Mouse (Mus musculus): ENCODE results near the gene Snap29. TPM values are rescaled to one million over a fixed set of nuclear protein-coding genes. Genes with fewer than 3 reads are reported as not detected.

Snap29 gene
- polyA plus RNA-seq, 1 experiment, result 7.3 TPM

DNA sequence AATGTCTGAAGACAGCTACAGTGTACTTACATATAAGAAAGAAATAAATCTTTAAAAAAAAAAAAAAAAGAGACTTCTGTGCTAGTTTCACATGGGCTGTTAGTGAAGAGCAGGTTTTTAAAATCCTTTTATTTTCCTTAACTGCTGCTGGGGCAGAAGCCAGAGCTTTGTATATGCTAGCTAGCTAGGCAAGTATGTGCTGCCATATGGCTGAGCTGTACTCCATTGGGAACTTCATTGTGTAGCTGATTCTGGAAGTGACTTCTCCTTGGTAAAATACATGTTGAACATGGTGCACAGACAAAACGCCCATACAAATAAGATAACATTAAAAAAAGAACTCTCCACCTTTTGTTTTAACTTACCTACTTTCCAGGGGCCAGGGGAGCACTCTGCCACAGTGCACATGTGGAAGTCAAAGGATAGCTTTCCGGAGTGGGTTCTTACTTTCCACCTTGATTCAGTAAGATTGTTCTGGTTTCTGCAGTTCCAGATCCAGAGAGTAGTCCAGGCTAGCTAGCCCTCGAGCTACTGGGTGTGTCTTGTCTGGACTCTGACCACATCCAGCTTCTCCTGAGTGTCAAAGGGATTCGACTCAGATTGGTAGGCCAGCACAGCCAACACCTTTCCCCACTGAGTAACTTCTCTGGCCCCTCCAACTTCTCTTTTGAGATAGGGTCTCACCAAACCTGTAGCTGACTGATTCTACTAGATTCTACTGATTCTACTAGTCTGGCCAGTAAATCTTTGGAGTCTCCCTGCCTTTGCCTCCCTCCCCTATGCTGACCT is 61.3 kb downstream of the Snap29 start:
- no peaks in the 10 kb centered on the region; the same call in 1 of the 2 replicates for H3K4me1 ChIP-seq (ENCODE audit: control insufficient read depth, insufficient read depth, low read length)
- H3K4me3 ChIP-seq (replicated peaks; ENCODE audit: extremely low read depth, low read depth, low read length), result no peak overlapping the region
- 60% methylated on average over 4 of the region's 4 CpGs for WGBS
- DNase-seq, result no peak
- TF ChIP-seq POLR2A (IDR thresholded peaks at IDR 0.05; ENCODE audit: borderline replicate concordance, extremely low read depth, low read depth, low read length) (no peak), CTCF (IDR thresholded peaks at IDR 0.05; ENCODE audit: insufficient read depth, low read length) (no peak)

DNA sequence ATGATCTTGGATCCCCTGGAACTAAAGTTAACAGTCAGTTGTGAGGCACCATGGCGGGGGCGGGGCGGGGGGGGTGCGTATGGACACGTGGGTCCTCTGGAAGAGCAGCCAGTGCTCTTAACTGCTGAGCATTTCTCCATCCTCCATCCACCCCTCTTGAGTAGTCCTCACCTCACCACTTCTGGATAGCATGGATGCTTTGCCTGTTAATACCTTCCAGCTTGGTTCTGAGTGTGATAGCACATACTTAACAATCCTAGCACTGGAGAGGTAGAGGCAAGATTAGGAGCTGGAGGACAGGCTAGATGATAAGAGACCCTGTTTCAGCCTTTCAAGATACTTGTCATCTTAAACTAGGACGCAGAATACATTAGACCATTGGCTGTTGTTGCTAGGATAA is 66.7 kb downstream of the Snap29 start:
- peaks cover 2% of the 10 kb centered on the region; the same call in 1 of the 2 replicates for H3K4me1 ChIP-seq (ENCODE audit: control insufficient read depth, insufficient read depth, low read length)
- H3K4me3 ChIP-seq (replicated peaks; ENCODE audit: extremely low read depth, low read depth, low read length), result no peak overlapping the region
- WGBS, result 73% methylated on average over 6 of the region's 6 CpGs
- TF ChIP-seq POLR2A (IDR thresholded peaks at IDR 0.05; ENCODE audit: borderline replicate concordance, extremely low read depth, low read depth, low read length), result no peak
- no peak for TF ChIP-seq CTCF (IDR thresholded peaks at IDR 0.05; ENCODE audit: insufficient read depth, low read length)
- no peak for DNase-seq

DNA sequence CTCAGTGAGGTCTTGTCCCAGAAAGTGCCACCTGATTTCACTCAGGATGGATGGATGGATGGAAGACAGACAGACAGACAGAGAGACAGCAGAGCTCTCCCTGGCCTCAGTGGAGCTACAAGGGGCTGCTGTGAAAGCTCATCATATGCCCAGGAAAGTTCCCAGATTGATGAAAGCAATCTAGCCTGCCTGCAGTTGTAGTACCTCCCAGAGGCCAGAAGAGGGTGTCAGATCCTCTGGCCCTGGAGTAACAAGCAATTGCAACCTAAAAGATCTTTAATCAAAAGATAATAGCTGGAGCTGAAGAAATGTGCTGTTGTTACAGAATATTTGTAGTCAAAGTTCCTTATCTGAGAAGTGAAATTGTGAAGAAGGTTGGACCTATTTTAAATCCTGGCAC is 68.3 kb downstream of the Snap29 start:
- Histone ChIP-seq H3K4me3 (replicated peaks; ENCODE audit: extremely low read depth, low read depth, low read length) (no peak overlapping the region), H3K4me1 (ENCODE audit: control insufficient read depth, insufficient read depth, low read length) (peaks cover 11% of the 10 kb centered on the region; the same call in 1 of the 2 replicates)
- TF ChIP-seq POLR2A (IDR thresholded peaks at IDR 0.05; ENCODE audit: borderline replicate concordance, extremely low read depth, low read depth, low read length) (no peak), CTCF (IDR thresholded peaks at IDR 0.05; ENCODE audit: insufficient read depth, low read length) (peak; percentile 68)
- DNase-seq, result no peak

DNA sequence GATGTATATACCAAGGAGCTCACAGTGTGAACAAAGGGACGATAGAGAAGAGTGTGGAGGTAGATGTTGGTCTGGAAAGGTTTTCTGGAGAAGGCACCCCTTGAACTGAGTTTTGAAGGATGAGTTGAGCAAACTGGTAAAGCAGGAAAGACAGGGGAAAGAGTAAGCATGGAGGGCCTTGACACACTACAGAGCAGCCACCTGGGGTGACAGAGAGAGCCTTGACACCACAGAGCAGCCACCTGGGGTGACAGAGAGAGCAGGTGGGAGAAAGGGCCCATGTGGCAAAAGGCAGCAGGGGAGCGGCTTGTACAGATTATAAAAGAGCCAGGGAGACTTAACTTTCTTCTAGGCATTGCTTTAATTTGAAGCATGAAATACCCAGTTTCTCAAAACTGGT is 69.0 kb downstream of the Snap29 start:
- TF ChIP-seq POLR2A (IDR thresholded peaks at IDR 0.05; ENCODE audit: borderline replicate concordance, extremely low read depth, low read depth, low read length), result no peak
- TF ChIP-seq CTCF (IDR thresholded peaks at IDR 0.05; ENCODE audit: insufficient read depth, low read length), result no peak
- whole genome bisulfite sequencing, result 75% methylated on average over 2 of the region's 2 CpGs

DNA sequence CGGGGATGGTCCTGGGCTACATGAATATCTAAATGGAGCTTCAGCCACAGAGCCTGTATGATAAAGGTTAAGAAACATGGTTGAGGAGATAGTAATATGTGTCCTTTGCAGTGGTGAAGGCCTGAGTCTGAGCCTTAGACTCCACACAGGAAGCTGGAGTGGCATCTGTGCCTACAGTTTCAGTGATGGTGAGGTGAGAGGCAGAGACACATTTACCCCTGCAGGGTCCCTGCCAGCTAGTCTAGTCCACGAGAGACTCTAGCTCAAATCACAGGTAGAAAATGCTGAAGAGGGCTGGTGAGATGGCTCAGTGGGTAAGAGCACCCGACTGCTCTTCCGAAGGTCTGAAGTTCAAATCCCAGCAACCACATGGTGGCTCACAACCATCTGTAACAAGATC is 69.5 kb downstream of the Snap29 start:
- Histone ChIP-seq H3K4me1 (ENCODE audit: control insufficient read depth, insufficient read depth, low read length) (peaks cover 11% of the 10 kb centered on the region; the same call in 1 of the 2 replicates), H3K4me3 (replicated peaks; ENCODE audit: extremely low read depth, low read depth, low read length) (no peak overlapping the region)
- DNase-seq, result no peak
- 87% methylated on average over 4 of the region's 4 CpGs for WGBS
- no peak for TF ChIP-seq CTCF (IDR thresholded peaks at IDR 0.05; ENCODE audit: insufficient read depth, low read length)

More for the DNA sequence above, 69.0 kb downstream of the Snap29 start:
- no peak overlapping the region for H3K4me3 ChIP-seq (replicated peaks; ENCODE audit: extremely low read depth, low read depth, low read length)
- no peak for DNase-seq
- H3K4me1 ChIP-seq (ENCODE audit: control insufficient read depth, insufficient read depth, low read length), result peaks cover 11% of the 10 kb centered on the region; the same call in 1 of the 2 replicates

DNA sequence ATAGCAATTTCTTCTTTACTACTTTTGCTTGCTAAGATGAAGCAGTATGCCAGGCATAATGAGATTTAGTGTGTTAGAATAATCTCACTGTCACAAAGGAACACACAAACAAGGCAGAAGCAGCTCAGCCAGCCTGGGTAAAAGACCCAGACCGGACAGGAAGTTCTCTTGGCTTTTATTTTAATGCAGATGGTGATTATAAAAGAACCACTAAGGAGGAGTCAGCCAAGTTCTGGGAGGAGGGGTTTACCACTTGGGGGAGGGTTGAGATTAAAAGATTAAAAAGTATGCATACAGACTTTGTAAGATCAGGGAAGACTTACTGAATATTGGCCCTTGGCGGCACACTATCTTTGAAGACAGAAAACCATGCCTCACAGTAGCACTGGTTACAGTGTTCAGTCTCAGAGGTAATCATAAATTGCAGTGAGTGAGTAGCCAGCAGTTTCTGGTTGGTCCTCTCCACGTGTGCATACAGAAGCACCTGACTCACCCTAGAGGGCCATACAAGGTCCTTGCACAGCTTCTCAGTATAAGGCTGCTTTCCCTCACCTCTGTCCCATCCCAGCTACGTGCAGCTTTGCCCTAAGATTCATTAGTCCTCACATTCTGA is 72.7 kb downstream of the Snap29 start:
- Histone ChIP-seq H3K4me1 (ENCODE audit: control insufficient read depth, insufficient read depth, low read length) (peaks cover 9% of the 10 kb centered on the region; the same call in 1 of the 2 replicates), H3K4me3 (replicated peaks; ENCODE audit: extremely low read depth, low read depth, low read length) (no peak overlapping the region)
- WGBS, result 45% methylated on average over 4 of the region's 4 CpGs
- TF ChIP-seq CTCF (IDR thresholded peaks at IDR 0.05; ENCODE audit: insufficient read depth, low read length) (no peak), POLR2A (IDR thresholded peaks at IDR 0.05; ENCODE audit: borderline replicate concordance, extremely low read depth, low read depth, low read length) (no peak)
- no peak for DNase-seq

Other genes with a start within 250 kb of the Snap29 start
- 40.4 and 51.2 TPM in 2 replicates for gene Ube2l3, start 203.3 kb upstream of the Snap29 start, polyA plus RNA-seq (2012; rRNA removed)
- gene Rimbp3, start 197.4 kb upstream of the Snap29 start, polyA plus RNA-seq (2012; rRNA removed), result 0.02 and 0.07 TPM in 2 replicates
- 2.0 and 2.2 TPM in 2 replicates for gene Hic2, start 172.4 kb upstream of the Snap29 start, polyA plus RNA-seq (2012; rRNA removed)
- 7.0 and 8.6 TPM in 2 replicates for gene Tmem191c, start 129.9 kb upstream of the Snap29 start, polyA plus RNA-seq (2012; rRNA removed)
- 0.93 and 1.7 TPM in 2 replicates for gene Serpind1, start 74.6 kb upstream of the Snap29 start, polyA plus RNA-seq (2012; rRNA removed)
- gene Pi4ka, start 328 bp downstream of the Snap29 start, polyA plus RNA-seq (2012; rRNA removed), result 38.0 and 55.9 TPM in 2 replicates
- 56.5 and 63.3 TPM in 2 replicates for gene Crkl, start 46.0 kb downstream of the Snap29 start, polyA plus RNA-seq (2012; rRNA removed)
- gene Aifm3, start 83.6 kb downstream of the Snap29 start, polyA plus RNA-seq (2012; rRNA removed), result 2.5 and 2.6 TPM in 2 replicates
- 243 and 247 TPM in 2 replicates for gene Lztr1, start 102.7 kb downstream of the Snap29 start, polyA plus RNA-seq (2012; rRNA removed)
- gene Thap7, start 125.2 kb downstream of the Snap29 start, polyA plus RNA-seq (2012; rRNA removed), result 87.3 and 90.4 TPM in 2 replicates
- gene Lrrc74b, start 155.3 kb downstream of the Snap29 start, polyA plus RNA-seq (2012; rRNA removed), result 7.3 and 9.5 TPM in 2 replicates
- 10.7 and 12.7 TPM in 2 replicates for gene P2rx6, start 155.9 kb downstream of the Snap29 start, polyA plus RNA-seq (2012; rRNA removed)
- 35.7 and 38.4 TPM in 2 replicates for gene Slc7a4, start 177.2 kb downstream of the Snap29 start, polyA plus RNA-seq (2012; rRNA removed)
- gene Smpd4, start 213.4 kb downstream of the Snap29 start, polyA plus RNA-seq (2012; rRNA removed), result 50.4 and 62.5 TPM in 2 replicates
- gene Ccdc74a, start 240.5 kb downstream of the Snap29 start, polyA plus RNA-seq (2012; rRNA removed), result 4.9 and 7.0 TPM in 2 replicates

Measured in lung, adult 2 months (tissue).